Mouse (Mus musculus) 3134 (cell line): ENCODE data around the gene Mier2.

Source experiments
- DNase-seq: peaks from one replicate; pipeline ENCODE4 v3.0.0-alpha.2; 2011; ENCODE audit warnings: low spot score; ENCODE audit not compliant: insufficient read length; ENCODE audit errors: extremely low read depth

Gene Mier2

GRCm38 (mm10) chr10:79554330-79555237 lies at the start of gene Mier2:
Gene Mier2 (minus strand): TSS chr10:79555199.
- peak; percentile 81 for DNase-seq

DNA sequence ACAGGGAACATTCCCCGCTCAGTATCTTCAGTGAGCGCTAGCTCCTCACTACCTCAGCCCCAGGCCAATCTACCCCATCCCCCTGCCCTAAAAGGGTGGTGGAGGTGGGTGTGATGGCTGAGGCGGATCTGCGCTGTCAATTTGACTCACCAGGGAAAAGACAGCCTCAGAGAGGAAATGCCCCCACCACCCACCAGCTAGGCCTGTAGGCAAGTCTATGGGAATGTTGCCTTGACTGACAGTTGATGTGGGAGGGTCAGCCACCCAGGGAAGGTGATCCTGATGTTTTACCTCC lies 42.9 kb upstream of the Mier2 start:
- DNase-seq: no peak

- no peak for DNase-seq
Measured at GRCm38 (mm10) chr10:79597051-79597935, 42.3 kb upstream of the Mier2 start.

DNA sequence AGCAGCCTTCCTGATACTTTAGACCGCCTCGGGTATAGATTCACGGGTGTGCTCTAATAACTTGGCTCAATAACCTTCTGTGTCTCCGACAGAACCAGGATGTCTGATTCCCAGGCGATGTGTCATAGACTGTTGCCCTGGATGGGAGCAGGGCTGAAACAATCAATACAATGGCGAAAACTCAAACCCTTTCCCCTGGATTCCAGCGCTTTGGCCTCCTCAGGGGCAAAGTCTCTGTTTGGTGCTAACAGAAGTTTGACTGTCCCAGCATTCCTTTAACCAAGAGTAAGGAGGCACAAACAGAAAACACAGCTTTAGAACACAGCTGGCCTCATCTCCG lies 40.6 kb upstream of the Mier2 start:
- DNase-seq: no peak

DNA sequence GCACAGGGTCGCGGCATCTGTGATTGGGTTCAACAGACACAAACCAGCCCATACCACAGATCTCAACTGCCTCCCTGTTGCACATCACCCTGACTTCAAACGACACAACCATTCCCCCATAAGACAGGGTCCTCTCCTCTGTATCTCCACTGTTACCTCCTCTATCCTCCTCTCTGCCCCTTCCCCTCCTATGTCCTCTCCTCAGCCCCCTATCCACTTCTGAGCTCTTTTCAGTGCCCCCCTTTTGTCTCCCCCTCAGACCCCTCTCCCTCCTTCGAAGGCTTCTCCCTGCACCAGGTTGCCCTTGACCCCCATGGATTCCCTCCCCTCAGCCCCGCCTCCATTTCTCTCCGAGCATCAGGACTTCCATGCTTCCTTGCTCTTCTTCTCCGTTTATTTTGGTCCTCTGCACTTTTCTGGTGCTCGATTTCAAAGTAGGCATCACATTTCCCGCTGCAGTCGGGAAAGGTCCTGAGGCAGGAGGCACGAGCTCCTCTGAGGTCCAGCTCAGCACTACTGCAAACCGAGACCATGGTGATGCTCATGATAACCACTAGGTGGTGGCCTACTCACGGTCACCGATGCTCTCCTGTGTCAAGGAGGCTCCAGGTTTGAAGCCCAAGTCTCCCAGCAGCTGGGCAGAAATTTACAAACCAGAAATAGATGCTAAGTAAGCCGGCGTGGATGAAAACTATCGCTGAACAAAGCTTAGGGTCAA lies 40.0 kb upstream of the Mier2 start:
- DNase-seq: peak; percentile 51

GRCm38 (mm10) chr10:79594111-79594510 lies 39.1 kb upstream of the Mier2 start:
- no peak for DNase-seq

GRCm38 (mm10) chr10:79590702-79591101 lies 35.7 kb upstream of the Mier2 start:
- no peak for DNase-seq

- no peak for DNase-seq
Measured at GRCm38 (mm10) chr10:79587752-79588126, 32.7 kb upstream of the Mier2 start.

DNA sequence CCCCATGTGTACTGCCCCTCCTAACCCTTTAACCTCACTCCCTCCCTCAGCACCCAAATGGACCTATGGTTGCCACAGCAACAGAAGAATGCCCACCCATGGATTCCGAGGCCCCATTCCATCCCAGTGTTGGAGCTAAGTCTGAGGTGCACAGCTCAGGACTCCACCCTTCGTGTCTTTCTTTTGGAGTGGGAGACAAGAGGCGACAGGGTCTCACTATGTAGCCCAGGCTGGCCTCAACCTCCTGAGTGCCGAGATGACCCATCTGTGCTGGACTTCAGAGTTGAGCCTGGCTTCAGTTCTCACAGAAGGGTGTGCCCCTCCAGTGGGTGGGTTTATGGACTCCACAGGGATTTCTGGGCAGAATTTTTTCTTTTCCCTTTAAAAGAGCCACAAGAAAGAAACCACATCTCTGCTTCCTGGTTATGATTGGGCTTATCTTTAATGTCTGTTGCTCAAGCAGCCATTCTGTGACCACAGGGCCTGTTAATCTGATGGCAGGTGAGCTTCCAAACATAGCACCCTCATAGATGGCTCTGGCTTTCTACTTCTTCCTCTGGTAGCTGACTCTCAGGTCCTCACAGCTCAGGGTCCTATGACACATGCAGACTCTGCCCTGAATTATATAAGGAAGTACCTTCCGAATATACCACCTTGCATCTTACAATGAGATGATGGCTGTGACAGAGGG lies 32.2 kb upstream of the Mier2 start, which contains the start of gene Theg:
TSS of gene Theg (minus strand) at position 271 of the 691 bp plus-strand sequence.
- DNase-seq: no peak

- DNase-seq: no peak
Measured at GRCm38 (mm10) chr10:79586243-79586642, 31.2 kb upstream of the Mier2 start.

DNA sequence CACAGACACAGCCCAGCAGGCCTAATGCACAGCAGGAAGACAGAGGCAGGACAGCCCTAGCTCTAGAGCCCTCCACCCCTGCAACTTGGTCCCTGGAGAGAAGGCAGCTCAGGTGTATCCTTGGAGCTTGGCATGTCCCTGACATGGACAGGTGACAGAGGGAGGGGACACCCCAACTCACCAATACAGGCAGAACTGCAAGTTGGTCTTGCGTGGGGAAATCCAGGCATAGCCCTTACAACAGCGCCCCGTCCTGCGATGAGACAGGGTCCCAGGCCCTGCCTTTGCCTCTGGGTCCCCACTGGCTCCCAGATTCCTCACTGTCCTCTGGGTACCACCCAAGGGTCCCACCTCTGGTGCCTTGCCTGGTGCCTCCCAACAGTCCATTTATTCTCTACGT lies 30.7 kb upstream of the Mier2 start:
- DNase-seq: no peak

- DNase-seq: no peak
Measured at GRCm38 (mm10) chr10:79585136-79585535, 30.1 kb upstream of the Mier2 start.

GRCm38 (mm10) chr10:79584426-79584825 lies 29.4 kb upstream of the Mier2 start:
- DNase-seq: no peak

GRCm38 (mm10) chr10:79584021-79584420 lies 29.0 kb upstream of the Mier2 start:
- DNase-seq: no peak

DNA sequence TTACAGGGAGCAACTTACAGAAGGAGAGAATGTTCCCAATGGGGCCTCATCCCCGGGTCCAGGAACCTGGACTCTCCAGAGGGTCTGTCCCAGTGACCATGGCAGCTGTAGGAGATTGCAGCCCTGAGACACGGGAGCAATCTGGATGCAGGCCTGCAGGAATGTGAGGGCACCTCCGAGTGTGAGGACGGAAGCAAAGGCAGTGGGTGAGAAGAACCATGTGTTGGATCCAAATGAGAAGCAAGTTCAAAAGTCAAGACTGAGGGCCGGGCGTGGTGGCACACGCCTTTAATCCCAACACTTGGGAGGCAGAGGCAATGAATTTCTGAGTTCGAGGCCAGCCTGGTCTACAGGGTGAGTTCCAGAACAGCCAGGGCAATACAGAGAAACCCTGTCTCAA lies 26.5 kb upstream of the Mier2 start:
- DNase-seq: no peak

- no peak for DNase-seq
Measured at GRCm38 (mm10) chr10:79580811-79581210, 25.8 kb upstream of the Mier2 start.

- no peak for DNase-seq
Measured at GRCm38 (mm10) chr10:79580356-79580755, 25.4 kb upstream of the Mier2 start.

DNA sequence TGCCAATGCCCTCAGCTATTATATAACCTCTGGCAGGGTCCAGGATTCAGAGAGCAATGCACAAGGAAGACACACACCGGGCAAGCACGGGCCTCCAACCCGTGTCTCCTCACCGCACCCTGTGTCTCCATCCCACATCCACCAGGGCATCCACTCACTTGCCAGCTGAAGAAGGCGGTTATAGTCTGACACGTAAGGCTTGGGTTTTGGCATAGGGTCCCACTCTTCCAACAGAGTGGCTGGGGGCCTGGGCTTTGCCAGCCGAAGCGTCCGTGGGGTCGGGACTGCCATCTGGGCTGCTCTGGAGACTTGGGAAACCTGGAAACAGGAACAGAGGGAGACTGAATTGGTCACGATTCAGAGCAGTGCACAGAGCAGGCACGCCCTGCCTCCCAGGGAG lies 24.8 kb upstream of the Mier2 start:
- no peak for DNase-seq

DNA sequence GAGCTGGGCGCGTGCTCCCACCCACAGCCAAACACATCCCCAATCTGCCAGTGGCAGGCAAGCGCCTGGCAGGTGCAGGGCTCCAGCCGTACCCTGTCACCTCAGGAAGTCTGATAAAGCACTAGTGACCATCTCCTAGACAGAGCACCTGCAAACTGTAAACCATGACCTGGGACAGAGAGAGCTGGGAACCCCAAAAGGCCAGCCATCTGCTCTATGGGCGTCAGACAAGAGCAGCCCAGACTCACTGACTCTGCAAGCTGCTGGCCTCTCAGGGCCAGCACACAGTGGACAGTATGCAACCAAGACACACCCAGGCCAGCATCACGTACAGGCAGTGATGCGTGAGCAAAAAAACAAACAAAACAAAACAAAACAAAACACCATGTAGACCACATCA lies 23.9 kb upstream of the Mier2 start:
- no peak for DNase-seq

- no peak for DNase-seq
Measured at GRCm38 (mm10) chr10:79578276-79578675, 23.3 kb upstream of the Mier2 start.

GRCm38 (mm10) chr10:79577376-79577775 lies 22.4 kb upstream of the Mier2 start:
- DNase-seq: no peak
